Mouse (Mus musculus): ENCODE results near the gene Stk17b. TPM values are rescaled to one million over a fixed set of nuclear protein-coding genes. Genes with fewer than 3 reads are reported as not detected.
A peak's percentile ranks its signal among the peaks of the same experiment; 100 is the strongest.
"Not testable (repeated sequence)": the region's sequence is repeated elsewhere in the genome, so short reads cannot be mapped to it uniquely, and the experiment has no call there.

The Stk17b gene
- total RNA-seq, 2 experiments from 2014 or later = 12.2 to 14.8 TPM

DNA sequence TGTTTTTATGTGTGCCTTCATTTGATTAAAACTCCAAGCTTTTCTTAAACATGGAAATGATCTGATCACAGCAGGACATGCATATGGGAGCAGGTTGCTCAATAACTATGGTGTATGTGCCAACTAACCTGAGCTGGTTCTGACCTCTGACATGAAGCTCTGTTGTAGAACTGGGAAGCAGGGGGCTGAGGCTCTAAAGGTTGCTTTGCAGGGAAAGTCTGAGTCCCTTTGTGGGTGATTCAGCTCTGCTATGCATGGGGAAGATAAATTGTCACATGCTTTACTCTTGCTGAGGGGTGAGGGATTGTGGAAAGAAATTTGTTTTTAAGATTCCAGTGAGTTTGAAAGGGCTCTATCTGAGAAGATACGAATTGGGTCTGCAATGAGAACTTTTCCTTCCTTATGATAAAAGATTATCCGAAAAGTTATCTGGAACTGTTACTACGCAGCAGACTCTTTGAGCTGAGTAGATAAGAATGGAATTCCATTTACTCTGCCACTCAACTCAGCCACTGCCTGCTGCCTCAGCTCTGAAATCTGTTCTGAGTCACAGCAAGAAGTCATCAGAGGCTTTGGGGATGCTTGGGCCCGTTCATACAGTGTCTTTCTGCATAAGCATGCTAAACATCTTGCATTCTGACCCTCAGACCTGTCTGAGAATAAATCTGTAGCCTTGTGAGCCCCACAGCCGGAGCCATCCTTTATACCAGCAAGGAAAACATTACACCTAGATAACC is 56.4 kb downstream of the Stk17b start:
- no peak for DNase-seq

DNA sequence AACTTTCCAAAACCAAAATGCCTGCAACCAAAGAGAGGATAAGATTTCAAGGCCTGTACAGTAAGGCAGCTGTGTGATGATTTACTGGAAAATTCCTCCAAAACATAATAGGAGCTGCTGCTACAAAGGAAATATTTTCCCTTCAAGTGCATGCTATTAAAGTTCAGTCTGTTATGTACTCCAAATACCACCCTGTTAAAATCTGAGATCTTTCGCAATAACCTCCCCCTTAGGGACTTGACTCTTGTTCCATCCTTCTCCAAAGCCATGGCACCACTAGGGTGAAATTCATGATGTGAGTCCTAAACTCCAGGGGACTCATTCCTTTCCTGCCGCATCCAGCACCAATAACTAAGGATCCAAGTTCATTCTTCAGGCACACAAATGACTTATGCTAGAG is 58.1 kb downstream of the Stk17b start:
- no peak for DNase-seq

DNA sequence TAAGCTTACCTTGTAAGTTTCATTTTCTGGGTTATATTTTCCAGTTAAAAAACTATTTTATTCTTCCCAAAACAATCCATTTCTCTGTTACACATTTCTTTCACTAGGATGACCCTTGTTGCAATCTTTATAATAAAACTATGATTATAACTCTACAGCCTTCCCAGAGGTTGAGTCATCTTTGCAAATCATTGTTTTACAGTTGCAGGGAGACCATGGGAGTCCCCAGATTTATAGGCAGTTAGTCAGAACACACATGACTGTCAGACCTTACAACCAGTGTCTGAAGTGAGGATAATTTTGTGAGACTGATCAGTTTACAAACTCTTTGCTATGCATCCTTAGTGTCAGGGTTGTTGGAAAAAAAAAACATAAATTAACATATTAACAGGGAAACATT is 63.7 kb downstream of the Stk17b start:
- no peak for DNase-seq

DNA sequence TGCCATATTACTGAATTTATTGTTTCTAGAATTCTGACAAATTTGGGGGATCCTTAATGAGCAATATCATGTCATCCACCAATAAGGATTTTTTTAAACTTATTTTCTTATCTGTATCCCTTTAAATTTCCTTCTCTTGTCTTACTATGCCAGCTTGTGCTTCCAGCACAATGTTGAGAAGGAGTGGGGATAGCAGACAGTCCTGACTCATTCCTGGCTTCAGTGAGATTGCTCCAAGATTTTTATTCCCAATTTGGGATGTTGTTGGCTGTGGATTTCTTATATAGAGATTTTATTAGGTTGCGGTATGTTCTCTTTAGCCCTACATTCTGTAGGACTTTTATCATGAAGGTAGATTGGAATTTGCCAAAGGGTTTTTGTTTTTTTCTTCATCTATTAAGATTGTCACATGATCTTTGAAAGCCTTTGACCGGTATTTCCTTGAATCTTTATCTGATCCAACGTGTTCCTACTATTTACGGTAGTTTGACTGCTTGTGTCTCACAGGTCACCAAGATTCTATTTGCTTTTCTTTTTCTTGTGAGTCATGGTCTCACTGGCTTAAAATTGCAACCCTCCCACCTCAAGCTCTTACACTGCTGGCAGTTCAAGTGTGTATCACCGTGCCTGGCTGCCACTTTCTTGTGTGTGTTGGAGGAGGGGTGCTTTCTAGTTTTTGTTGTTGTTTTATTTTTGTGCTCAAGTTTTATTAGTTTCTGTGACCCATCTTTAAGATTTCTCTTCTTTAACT is 64.2 kb downstream of the Stk17b start:
- DNase-seq = no peak

DNA sequence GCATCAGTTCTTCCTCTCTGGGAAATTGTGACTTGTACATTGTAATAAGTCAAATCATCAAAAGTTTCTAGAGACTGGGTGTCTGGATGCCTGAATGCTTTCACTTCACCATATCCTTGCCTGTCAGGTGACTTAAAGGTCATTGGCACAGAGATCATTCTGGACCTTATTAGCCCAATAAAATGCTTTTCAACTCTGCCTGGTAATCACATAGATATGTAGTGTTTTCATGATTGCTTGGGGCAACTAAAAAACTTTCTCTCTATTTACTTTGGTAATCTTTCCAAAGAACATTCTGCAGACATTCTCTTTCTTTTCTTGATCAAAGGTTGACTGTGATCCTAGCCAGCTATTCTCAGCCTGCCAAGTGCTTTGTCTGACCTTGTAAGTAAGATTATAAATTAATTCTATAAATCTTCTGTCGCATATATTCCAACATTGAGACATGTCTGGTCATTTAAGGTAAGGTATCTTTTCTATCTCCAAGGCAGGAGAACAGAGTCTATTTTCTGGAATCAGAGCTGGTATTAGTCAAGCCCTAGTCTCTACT is 69.0 kb downstream of the Stk17b start:
- DNase-seq = no peak

DNA sequence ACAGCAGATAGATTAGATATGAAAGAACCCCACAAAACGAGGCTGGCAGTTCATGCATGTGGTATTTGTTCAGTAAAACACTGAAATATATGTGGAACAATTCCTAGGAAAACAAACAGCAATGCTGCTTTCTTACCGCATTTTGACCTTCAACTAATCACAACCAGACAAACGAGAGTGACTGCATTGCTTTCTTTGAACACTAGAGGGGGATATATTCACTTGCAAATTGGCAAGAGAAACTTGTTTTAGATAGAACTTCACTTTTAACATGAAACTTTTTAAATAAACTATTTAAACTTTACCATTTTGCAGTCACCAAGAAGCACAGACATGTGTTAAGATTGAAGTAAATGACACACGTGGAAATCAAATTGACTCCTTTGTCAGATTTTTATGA is 69.6 kb downstream of the Stk17b start:
- peak in 1 of 2 experiments; percentile 15 for DNase-seq

DNA sequence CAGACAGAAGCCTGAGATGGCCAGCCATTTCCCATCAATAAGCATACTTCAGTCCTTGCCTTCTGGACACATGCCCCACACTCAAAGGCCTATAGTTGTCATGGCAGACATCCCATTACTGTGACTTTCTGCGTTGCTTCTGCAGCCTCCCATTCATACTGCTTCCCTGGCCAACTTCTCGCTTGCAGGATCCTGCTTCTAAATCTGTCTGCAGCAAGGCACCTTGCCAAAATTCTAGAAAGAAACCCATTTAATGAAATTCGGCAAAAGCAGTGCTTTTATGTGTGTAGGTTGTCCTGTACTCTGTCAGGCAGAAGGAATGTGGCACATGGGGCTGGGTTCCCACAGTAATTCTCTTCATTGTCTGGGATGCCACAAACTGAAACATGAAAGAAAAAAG is 71.6 kb downstream of the Stk17b start:
- DNase-seq = not testable (repeated sequence)

DNA sequence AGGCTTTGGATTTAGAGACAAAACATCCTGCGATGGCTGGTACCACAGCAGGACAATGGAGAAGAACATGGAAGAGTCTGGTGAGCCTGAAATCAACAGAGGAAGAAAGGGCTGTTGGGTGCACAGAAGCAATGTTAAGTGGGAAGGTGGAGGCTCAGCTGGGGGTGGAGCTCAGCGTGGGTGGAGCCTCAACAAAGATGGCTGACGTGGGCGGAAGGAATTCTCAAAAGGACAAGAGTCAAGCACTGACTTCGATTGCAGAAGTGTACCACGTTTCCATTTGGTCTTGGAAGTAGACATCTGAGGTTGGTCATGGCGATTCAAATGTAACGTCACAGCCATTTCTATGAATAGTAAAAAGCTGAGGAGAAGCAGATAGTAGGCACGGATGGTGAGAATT is 74.0 kb downstream of the Stk17b start:
- DNase-seq = no peak

DNA sequence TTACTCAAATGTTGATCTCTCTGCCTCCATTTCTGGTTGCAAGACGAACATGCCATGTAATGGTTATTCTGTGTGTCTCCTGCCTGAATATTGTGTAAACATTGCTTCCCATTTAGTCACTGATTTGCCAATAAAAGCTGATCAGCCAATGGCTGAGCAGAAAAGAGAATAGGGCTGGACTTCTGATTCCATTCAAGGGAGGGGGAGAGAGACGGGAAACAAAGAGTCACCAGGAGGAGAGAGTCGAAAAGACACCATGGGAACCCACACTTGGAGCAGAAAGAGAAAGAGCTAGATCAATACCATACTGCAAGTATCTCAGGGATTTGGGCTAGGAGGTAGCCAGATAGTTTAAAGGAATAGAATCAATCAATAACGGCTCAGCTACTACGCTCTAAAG is 75.4 kb downstream of the Stk17b start:
- DNase-seq = not testable (repeated sequence)

DNA sequence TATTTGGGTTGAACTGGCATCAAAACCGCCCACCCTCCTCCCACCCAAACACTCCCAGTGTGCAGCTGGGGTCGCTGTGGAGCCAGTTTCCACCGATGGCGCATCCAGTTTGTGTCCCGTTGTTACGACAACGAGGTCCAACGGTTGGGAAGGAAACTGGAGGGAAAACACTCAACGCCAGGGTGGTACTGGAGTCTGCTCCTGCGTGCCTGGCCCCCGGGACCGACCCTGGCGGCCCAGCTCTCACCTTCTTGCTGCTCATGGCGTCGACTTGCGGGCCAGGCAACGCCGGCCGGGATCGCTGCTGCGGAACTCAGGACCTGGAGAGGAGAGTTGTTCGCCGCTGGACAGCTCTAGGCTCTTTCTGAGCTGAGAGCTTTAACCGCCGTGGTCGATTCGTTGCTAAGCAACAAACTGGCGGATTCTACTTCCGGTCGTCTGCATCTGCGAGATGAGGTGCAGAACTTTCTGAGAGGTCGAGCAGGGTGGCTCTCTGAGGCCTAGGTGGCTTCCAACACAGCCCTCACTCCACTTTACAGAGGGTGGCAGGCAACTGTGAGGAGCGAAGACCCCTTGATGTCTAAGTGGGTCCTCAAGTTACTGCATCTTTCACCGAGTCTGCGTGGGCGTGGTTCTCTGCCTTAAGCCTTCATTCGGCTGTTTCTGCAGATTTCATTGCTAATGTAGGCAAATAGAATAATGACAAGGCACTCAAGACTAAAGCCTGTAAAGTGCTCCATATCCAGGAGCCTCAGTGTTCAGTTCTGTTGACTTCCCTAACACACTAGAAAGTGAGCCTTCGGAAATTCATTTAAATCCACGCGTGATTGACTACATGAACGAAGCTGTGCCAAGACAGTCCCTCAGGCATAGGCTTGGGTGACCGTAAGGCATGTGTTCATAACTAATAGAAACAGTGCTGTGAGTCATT is 78.3 kb downstream of the Stk17b start, which contains the start of gene Dnah7a:
Gene Dnah7a, minus strand, starts transcription at position 354 of the 931 bp plus-strand sequence.
- peak; percentile 23 to 29 for DNase-seq

Other genes starting within 250 kb of the Stk17b start
- under 1 TPM; 0.20 to 0.33 TPM for gene Dnah7a, start 78.4 kb downstream of the Stk17b start, total RNA-seq (2021)

Measured in adrenal gland, postnatal 36 days (tissue).